Mouse (Mus musculus): ENCODE results near the gene Rab34. TPM values are rescaled to one million over a fixed set of nuclear protein-coding genes. Genes with fewer than 3 reads are reported as not detected.
A peak's percentile ranks its signal among the peaks of the same experiment; 100 is the strongest.

Gene Rab34
- polyA plus RNA-seq, 1 experiment from 2014 or later = 61.5 TPM

GRCm38 (mm10) chr11:78155674-78156073, 32.6 kb upstream of the Rab34 start:
- Histone ChIP-seq H3K4me1 (ENCODE audit: control insufficient read depth, insufficient read depth, low read length) (peaks cover 26% of the 10 kb centered on the region), H3K27ac (ENCODE audit: low read depth, low read length) (no peak overlapping the region), H3K27me3 (ENCODE audit: control insufficient read depth, insufficient read depth, low read length) (no peaks in the 10 kb centered on the region), H3K4me2 (ENCODE audit: low read depth, low read length) (no peak overlapping the region), H3K4me3 (ENCODE audit: low read depth, low read length) (no peak overlapping the region), H3K36me3 (ENCODE audit: control insufficient read depth, insufficient read depth, low read length) (peaks cover 47% of the 10 kb centered on the region), H3K9me3 (ENCODE audit: control insufficient read depth, low read length) (no peaks in the 10 kb centered on the region), H3K9ac (replicated peaks; ENCODE audit: low read depth, low read length) (no peak overlapping the region)
- WGBS = 66% methylated on average over 5 of the region's 5 CpGs
- no peak for ATAC-seq (ENCODE audit: low read depth)

GRCm38 (mm10) chr11:78156156-78156699, 32.0 kb upstream of the Rab34 start:
- H3K4me3 ChIP-seq (ENCODE audit: low read depth, low read length) = no peak overlapping the region
- H3K27ac ChIP-seq (ENCODE audit: low read depth, low read length) = no peak overlapping the region
- 73% methylated on average over 6 of the region's 6 CpGs for WGBS
- no peak for ATAC-seq (ENCODE audit: low read depth)
- H3K9me3 ChIP-seq (ENCODE audit: control insufficient read depth, low read length) = no peaks in the 10 kb centered on the region
- H3K27me3 ChIP-seq (ENCODE audit: control insufficient read depth, insufficient read depth, low read length) = no peaks in the 10 kb centered on the region
- H3K36me3 ChIP-seq (ENCODE audit: control insufficient read depth, insufficient read depth, low read length) = peaks cover 53% of the 10 kb centered on the region
- H3K9ac ChIP-seq (replicated peaks; ENCODE audit: low read depth, low read length) = no peak overlapping the region
- H3K4me2 ChIP-seq (ENCODE audit: low read depth, low read length) = no peak overlapping the region
- peaks cover 26% of the 10 kb centered on the region for H3K4me1 ChIP-seq (ENCODE audit: control insufficient read depth, insufficient read depth, low read length)

- no peaks in the 10 kb centered on the region for H3K27me3 ChIP-seq (ENCODE audit: control insufficient read depth, insufficient read depth, low read length)
- peaks cover 61% of the 10 kb centered on the region for H3K36me3 ChIP-seq (ENCODE audit: control insufficient read depth, insufficient read depth, low read length)
- H3K4me1 ChIP-seq (ENCODE audit: control insufficient read depth, insufficient read depth, low read length) = peaks cover 32% of the 10 kb centered on the region
- H3K9ac ChIP-seq (replicated peaks; ENCODE audit: low read depth, low read length) = no peak overlapping the region
- H3K4me3 ChIP-seq (ENCODE audit: low read depth, low read length) = no peak overlapping the region
- H3K4me2 ChIP-seq (ENCODE audit: low read depth, low read length) = no peak overlapping the region
- H3K9me3 ChIP-seq (ENCODE audit: control insufficient read depth, low read length) = no peaks in the 10 kb centered on the region
- H3K27ac ChIP-seq (ENCODE audit: low read depth, low read length) = no peak overlapping the region
- peak; percentile 18; the same call in 1 of the 2 replicates for ATAC-seq (ENCODE audit: low read depth)
- 24% methylated on average over 2 of the region's 2 CpGs for WGBS
Observed at GRCm38 (mm10) chr11:78159096-78159495, 29.1 kb upstream of the Rab34 start.

GRCm38 (mm10) chr11:78159557-78159956, 28.7 kb upstream of the Rab34 start:
- Histone ChIP-seq H3K4me3 (ENCODE audit: low read depth, low read length) (no peak overlapping the region), H3K4me2 (ENCODE audit: low read depth, low read length) (no peak overlapping the region), H3K36me3 (ENCODE audit: control insufficient read depth, insufficient read depth, low read length) (peaks cover 58% of the 10 kb centered on the region), H3K4me1 (ENCODE audit: control insufficient read depth, insufficient read depth, low read length) (peaks cover 28% of the 10 kb centered on the region), H3K27me3 (ENCODE audit: control insufficient read depth, insufficient read depth, low read length) (no peaks in the 10 kb centered on the region), H3K9me3 (ENCODE audit: control insufficient read depth, low read length) (no peaks in the 10 kb centered on the region), H3K9ac (replicated peaks; ENCODE audit: low read depth, low read length) (no peak overlapping the region), H3K27ac (ENCODE audit: low read depth, low read length) (no peak overlapping the region)
- WGBS = 85% methylated on average over 7 of the region's 7 CpGs
- ATAC-seq (ENCODE audit: low read depth) = no peak

- Histone ChIP-seq H3K4me2 (ENCODE audit: low read depth, low read length) (no peak overlapping the region), H3K27ac (ENCODE audit: low read depth, low read length) (no peak overlapping the region), H3K27me3 (ENCODE audit: control insufficient read depth, insufficient read depth, low read length) (no peaks in the 10 kb centered on the region), H3K4me1 (ENCODE audit: control insufficient read depth, insufficient read depth, low read length) (peaks cover 26% of the 10 kb centered on the region), H3K4me3 (ENCODE audit: low read depth, low read length) (no peak overlapping the region), H3K9me3 (ENCODE audit: control insufficient read depth, low read length) (no peaks in the 10 kb centered on the region), H3K9ac (replicated peaks; ENCODE audit: low read depth, low read length) (no peak overlapping the region), H3K36me3 (ENCODE audit: control insufficient read depth, insufficient read depth, low read length) (peaks cover 52% of the 10 kb centered on the region)
- WGBS = 90% methylated on average over 18 of the region's 18 CpGs
- ATAC-seq (ENCODE audit: low read depth) = no peak
Observed at GRCm38 (mm10) chr11:78160171-78160570, 28.1 kb upstream of the Rab34 start.

GRCm38 (mm10) chr11:78160675-78161074, 27.6 kb upstream of the Rab34 start:
- H3K27ac ChIP-seq (ENCODE audit: low read depth, low read length) = no peak overlapping the region
- no peak overlapping the region for H3K4me3 ChIP-seq (ENCODE audit: low read depth, low read length)
- peaks cover 28% of the 10 kb centered on the region for H3K4me1 ChIP-seq (ENCODE audit: control insufficient read depth, insufficient read depth, low read length)

GRCm38 (mm10) chr11:78161169-78161568, 27.1 kb upstream of the Rab34 start:
- H3K36me3 ChIP-seq (ENCODE audit: control insufficient read depth, insufficient read depth, low read length) = peaks cover 51% of the 10 kb centered on the region
- no peak for ATAC-seq (ENCODE audit: low read depth)
- H3K27me3 ChIP-seq (ENCODE audit: control insufficient read depth, insufficient read depth, low read length) = no peaks in the 10 kb centered on the region
- H3K4me2 ChIP-seq (ENCODE audit: low read depth, low read length) = no peak overlapping the region
- H3K9me3 ChIP-seq (ENCODE audit: control insufficient read depth, low read length) = no peaks in the 10 kb centered on the region
- WGBS = 93% methylated on average over 14 of the region's 14 CpGs
- H3K27ac ChIP-seq (ENCODE audit: low read depth, low read length) = no peak overlapping the region
- peaks cover 32% of the 10 kb centered on the region for H3K4me1 ChIP-seq (ENCODE audit: control insufficient read depth, insufficient read depth, low read length)
- H3K4me3 ChIP-seq (ENCODE audit: low read depth, low read length) = no peak overlapping the region
- H3K9ac ChIP-seq (replicated peaks; ENCODE audit: low read depth, low read length) = no peak overlapping the region

More at GRCm38 (mm10) chr11:78160675-78161074, 27.6 kb upstream of the Rab34 start:
- Histone ChIP-seq H3K9me3 (ENCODE audit: control insufficient read depth, low read length) (no peaks in the 10 kb centered on the region), H3K9ac (replicated peaks; ENCODE audit: low read depth, low read length) (no peak overlapping the region), H3K4me2 (ENCODE audit: low read depth, low read length) (no peak overlapping the region), H3K36me3 (ENCODE audit: control insufficient read depth, insufficient read depth, low read length) (peaks cover 51% of the 10 kb centered on the region), H3K27me3 (ENCODE audit: control insufficient read depth, insufficient read depth, low read length) (no peaks in the 10 kb centered on the region)
- no peak for ATAC-seq (ENCODE audit: low read depth)
- WGBS = 87% methylated on average over 3 of the region's 3 CpGs

GRCm38 (mm10) chr11:78161968-78162367, 26.3 kb upstream of the Rab34 start:
- 36% methylated on average over 4 of the region's 4 CpGs for WGBS
- peak overlapping the region; percentile 62; the same call in 1 of the 2 replicates for H3K4me2 ChIP-seq (ENCODE audit: low read depth, low read length)
- peak overlapping the region; percentile 97; the same call in 1 of the 2 replicates for H3K9ac ChIP-seq (replicated peaks; ENCODE audit: low read depth, low read length)
- peak overlapping the region; percentile 98 for H3K27ac ChIP-seq (ENCODE audit: low read depth, low read length)
- H3K36me3 ChIP-seq (ENCODE audit: control insufficient read depth, insufficient read depth, low read length) = peaks cover 50% of the 10 kb centered on the region
- H3K27me3 ChIP-seq (ENCODE audit: control insufficient read depth, insufficient read depth, low read length) = no peaks in the 10 kb centered on the region
- H3K9me3 ChIP-seq (ENCODE audit: control insufficient read depth, low read length) = no peaks in the 10 kb centered on the region
- ATAC-seq (ENCODE audit: low read depth) = no peak
- peak overlapping the region; percentile 3; the same call in 1 of the 2 replicates for H3K4me3 ChIP-seq (ENCODE audit: low read depth, low read length)
- H3K4me1 ChIP-seq (ENCODE audit: control insufficient read depth, insufficient read depth, low read length) = peaks cover 32% of the 10 kb centered on the region

GRCm38 (mm10) chr11:78162504-78162903, 25.7 kb upstream of the Rab34 start:
- no peaks in the 10 kb centered on the region for H3K27me3 ChIP-seq (ENCODE audit: control insufficient read depth, insufficient read depth, low read length)
- H3K9ac ChIP-seq (replicated peaks; ENCODE audit: low read depth, low read length) = peak overlapping the region; percentile 97
- H3K4me2 ChIP-seq (ENCODE audit: low read depth, low read length) = peak overlapping the region; percentile 62
- H3K9me3 ChIP-seq (ENCODE audit: control insufficient read depth, low read length) = no peaks in the 10 kb centered on the region
- H3K4me3 ChIP-seq (ENCODE audit: low read depth, low read length) = peak overlapping the region; percentile 85; the same call in 1 of the 2 replicates
- ATAC-seq (ENCODE audit: low read depth) = no peak
- peaks cover 44% of the 10 kb centered on the region for H3K36me3 ChIP-seq (ENCODE audit: control insufficient read depth, insufficient read depth, low read length)
- peak overlapping the region; percentile 98 for H3K27ac ChIP-seq (ENCODE audit: low read depth, low read length)
- peaks cover 30% of the 10 kb centered on the region for H3K4me1 ChIP-seq (ENCODE audit: control insufficient read depth, insufficient read depth, low read length)
- WGBS = 18% methylated on average over 6 of the region's 6 CpGs

Data from neural tube, embryonic 14.5 days (tissue).